25 mouse cellular contexts compared by ENCODE assay signal in the genomic region with DNA sequence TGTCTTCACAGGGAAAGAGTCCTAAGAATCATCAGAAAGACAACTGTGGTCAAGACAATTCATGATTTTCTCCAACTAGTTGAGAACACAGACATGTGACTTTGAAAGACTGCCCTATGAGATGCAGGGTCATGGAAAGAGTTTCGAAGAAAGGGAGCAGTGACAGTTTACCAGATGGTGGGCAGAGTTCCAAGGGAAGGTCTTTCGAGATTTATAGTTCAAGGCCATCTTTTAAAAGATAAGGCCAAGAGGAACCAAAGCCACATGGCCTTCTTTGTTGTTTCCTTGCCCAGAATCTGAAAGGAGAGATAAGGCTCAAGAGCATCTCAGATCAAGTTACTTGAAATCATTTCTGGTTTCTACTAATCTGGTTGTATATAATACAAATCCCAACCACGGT.
DNase-seq lines count a peak whose midpoint lies in the region; ATAC-seq and TF ChIP-seq lines count a peak whose summit lies in the region.
"Had no signal": no experiment of that assay in that cellular context is flagged by ENCODE, and none has a peak within 500 bp of the region (broad histone marks: within the 10 kb centered on the region; RNA-seq: fewer than 3 reads in every experiment).

No protein-coding gene starts in this region.

- TF ChIP-seq CTCF in gastrocnemius, adult 2 months (IDR thresholded peaks at IDR 0.05), result no peak

- no peak for DNase-seq in gastrocnemius, adult 2 months
- no peak for DNase-seq in gastrocnemius, postnatal 36 days
- DNase-seq in 416B (ENCODE audit: low read depth), result peak; percentile 83
- DNase-seq in MN1 (ENCODE audit: low spot score), result peak; percentile 60
- DNase-seq in embryo, embryonic 11 days, result no peak
- DNase-seq: cerebellum, adult 18-20 months; cerebellum, postnatal 10 days; gastrocnemius, postnatal 10 days; heart, postnatal 14 days; kidney, adult 18-20 months; kidney, postnatal 4 days; right cerebral cortex, postnatal 4 days had no signal

- no peaks in the 10 kb centered on the region for H3K27me3 ChIP-seq in limb, embryonic 15.5 days
- H3K27me3 ChIP-seq: CH12.LX; embryonic facial prominence, embryonic 12.5 days; hindbrain, embryonic 15.5 days; kidney, embryonic 15.5 days; lung, embryonic 15.5 days had no signal

- no peaks in the 10 kb centered on the region for H3K9me3 ChIP-seq in limb, embryonic 15.5 days
- H3K9me3 ChIP-seq: embryonic facial prominence, embryonic 12.5 days; hindbrain, embryonic 10.5 days; hindbrain, embryonic 15.5 days; kidney, embryonic 15.5 days; lung, embryonic 15.5 days had no signal

- no peak overlapping the region for H3K4me3 ChIP-seq in gastrocnemius, adult 2 months
- H3K4me3 ChIP-seq in limb, embryonic 15.5 days, result no peak overlapping the region
- H3K4me3 ChIP-seq: embryonic facial prominence, embryonic 12.5 days; erythroblast, embryonic 14.5 days; hindbrain, embryonic 10.5 days; hindbrain, embryonic 15.5 days; kidney, embryonic 15.5 days; lung, embryonic 15.5 days had no signal

- no peak overlapping the region for H3K4me2 ChIP-seq in limb, embryonic 15.5 days
- H3K4me2 ChIP-seq: embryonic facial prominence, embryonic 12.5 days; hindbrain, embryonic 15.5 days; kidney, embryonic 15.5 days; liver, embryonic 11.5 days; lung, embryonic 15.5 days; midbrain, embryonic 11.5 days had no signal

- H3K9ac ChIP-seq in limb, embryonic 15.5 days, result no peak overlapping the region
- H3K9ac ChIP-seq: embryonic facial prominence, embryonic 12.5 days; hindbrain, embryonic 15.5 days; kidney, embryonic 15.5 days; lung, embryonic 15.5 days had no signal

- 72% methylated on average over 3 of the region's 3 CpGs for WGBS in limb, embryonic 15.5 days

- no peaks in the 10 kb centered on the region for H3K36me3 ChIP-seq in limb, embryonic 15.5 days
- H3K36me3 ChIP-seq: embryonic facial prominence, embryonic 12.5 days; hindbrain, embryonic 10.5 days; hindbrain, embryonic 15.5 days; kidney, embryonic 15.5 days; lung, embryonic 15.5 days had no signal

- ATAC-seq in limb, embryonic 15.5 days (ENCODE audit: insufficient number of reproducible peaks, low FRiP score, low TSS enrichment, low read depth), result no peak
- ATAC-seq: forebrain, embryonic 16.5 days; inflammation-experienced regulatory T-cells, adult 6 months; midbrain, embryonic 16.5 days had no signal

- intact Hi-C loops in gastrocnemius, adult 2 months (cut with DNase I), result no loop called here
- intact Hi-C loops in gastrocnemius, postnatal 36 days (cut with DNase I), result no loop called here

- peaks cover 10% of the 10 kb centered on the region; the same call in 1 of the 2 replicates for H3K4me1 ChIP-seq in limb, embryonic 15.5 days
- H3K4me1 ChIP-seq: embryonic facial prominence, embryonic 12.5 days; hindbrain, embryonic 10.5 days; hindbrain, embryonic 15.5 days; kidney, embryonic 15.5 days; lung, embryonic 15.5 days had no signal

- peak overlapping the region; percentile 67 for H3K27ac ChIP-seq in gastrocnemius, adult 2 months
- H3K27ac ChIP-seq in limb, embryonic 15.5 days, result peak overlapping the region; percentile 62
- H3K27ac ChIP-seq: embryonic facial prominence, embryonic 12.5 days; hindbrain, embryonic 10.5 days; hindbrain, embryonic 15.5 days; kidney, embryonic 15.5 days; lung, embryonic 15.5 days had no signal

Comparison
In these comparisons a context has a peak if more than half of its experiments do, and no peak if none do; other contexts are left out.
1. DNase-seq: peak in 416B (single experiment) and MN1 (single experiment); none in gastrocnemius, adult 2 months (single experiment), gastrocnemius, postnatal 36 days (0 of 2) and embryo, embryonic 11 days (single experiment).